Mouse (Mus musculus) embryonic facial prominence, embryonic 13.5 days (tissue): ENCODE measurements around the gene Gopc. TPM values are rescaled to one million over a fixed set of nuclear protein-coding genes. Genes with fewer than 3 reads are reported as not detected.
"Not testable (repeated sequence)": the region's sequence is repeated elsewhere in the genome, so short reads cannot be mapped to it uniquely, and the experiment has no call there.

Experiments used
- ATAC-seq: fragments of 200-750 bp; cut with Nextera tagmentation; 2 replicates; pipeline ENCODE4 v1.8.0; 2017; ENCODE audit warnings: low read depth; ENCODE audit not compliant: insufficient number of reproducible peaks, insufficient read depth, low FRiP score, low TSS enrichment
- H3K27ac ChIP-seq: fragments of 300-500 bp; sonication (generic); 2 replicates; pipeline ENCODE4 v1.5.1; 2015; ENCODE audit warnings: moderate library complexity, mild to moderate bottlenecking, inconsistent platforms
- H3K27me3 ChIP-seq: fragments of 300-500 bp; sonication (generic); 2 replicates; pipeline ENCODE4 v1.6.1; 2015; ENCODE audit warnings: mild to moderate bottlenecking, inconsistent platforms
- H3K36me3 ChIP-seq: fragments of 300-500 bp; sonication (generic); 2 replicates; pipeline ENCODE4 v1.6.1; 2015; ENCODE audit warnings: mild to moderate bottlenecking, inconsistent platforms
- H3K4me1 ChIP-seq: fragments of 300-500 bp; sonication (generic); 2 replicates; pipeline ENCODE4 v1.6.1; 2015; ENCODE audit warnings: inconsistent platforms
- H3K4me2 ChIP-seq: fragments of 300-500 bp; sonication (generic); 2 replicates; pipeline ENCODE4 v1.6.1; 2015; ENCODE audit warnings: moderate library complexity, mild to moderate bottlenecking, inconsistent platforms
- H3K4me3 ChIP-seq: fragments of 300-500 bp; sonication (generic); 2 replicates; pipeline ENCODE4 v1.5.1; 2015; ENCODE audit warnings: mild to moderate bottlenecking, inconsistent platforms
- H3K9ac ChIP-seq: fragments of 300-500 bp; sonication (generic); 2 replicates; pipeline ENCODE4 v1.6.1; 2015; ENCODE audit warnings: mild to moderate bottlenecking, inconsistent platforms
- H3K9me3 ChIP-seq: fragments of 300-500 bp; sonication (generic); 2 replicates; pipeline ENCODE4 v1.6.1; 2016; ENCODE audit warnings: inconsistent platforms
- WGBS: fragments of 180-500 bp; shearing (Covaris S2); methylation state at CpG from one replicate; pipeline ENCODE4 v1.1.7; 2015; ENCODE audit warnings: mixed read lengths; 5-methylcytosine and 5-hydroxymethylcytosine counted together
- polyA plus RNA-seq: library from polyadenylated mRNA; unstranded; fragments of >200 nt; fragmentation: Nextera tagmentation; extraction: Ambion mirVana; gene quantifications from 2 replicates; pipeline ENCODE4 v1.2.1, GENCODE M21; 2015

Gene Gopc
- polyA plus RNA-seq, 1 experiment from 2014 or later, result 19.3 TPM

DNA sequence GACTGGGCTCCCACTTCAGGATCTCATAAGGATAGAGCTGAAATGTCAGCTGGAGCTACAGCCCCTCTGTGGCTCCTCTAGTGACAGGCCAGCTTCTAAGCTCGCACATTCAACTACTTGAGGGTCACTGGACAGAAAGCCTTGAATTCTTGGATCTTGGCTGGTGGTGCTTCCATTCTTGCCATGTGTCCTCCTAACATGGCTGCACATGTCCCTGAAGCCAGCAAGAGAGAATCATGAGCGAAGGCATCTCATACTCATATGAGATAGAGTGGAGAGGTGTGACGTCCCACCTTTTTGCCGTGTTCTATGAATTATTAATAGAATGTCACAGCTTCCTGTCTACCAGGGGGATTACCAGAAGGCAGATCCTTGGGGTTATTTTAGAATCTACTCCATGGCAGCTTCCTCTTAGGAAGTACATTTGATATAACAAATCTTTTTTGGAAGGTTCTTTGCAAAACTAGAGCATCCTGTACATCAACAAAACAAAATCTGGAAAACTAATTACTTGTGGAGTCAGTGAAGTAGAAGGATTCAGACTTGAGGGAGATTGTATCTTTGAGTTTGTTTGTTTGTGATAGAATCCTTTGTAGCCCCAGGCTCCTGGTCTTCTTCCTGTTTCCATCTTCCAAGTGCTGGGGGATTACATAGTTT lies 87.9 kb downstream of the Gopc start:
- H3K4me3 ChIP-seq, result no peak overlapping the region
- H3K4me1 ChIP-seq, result no peaks in the 10 kb centered on the region
- no peak overlapping the region for H3K27ac ChIP-seq
- WGBS, result 88% methylated on average over 4 of the region's 4 CpGs
- H3K36me3 ChIP-seq, result no peaks in the 10 kb centered on the region
- H3K27me3 ChIP-seq, result no peaks in the 10 kb centered on the region
- no peak for ATAC-seq
- H3K9me3 ChIP-seq, result no peaks in the 10 kb centered on the region
- no peak overlapping the region for H3K4me2 ChIP-seq
- no peak overlapping the region for H3K9ac ChIP-seq

DNA sequence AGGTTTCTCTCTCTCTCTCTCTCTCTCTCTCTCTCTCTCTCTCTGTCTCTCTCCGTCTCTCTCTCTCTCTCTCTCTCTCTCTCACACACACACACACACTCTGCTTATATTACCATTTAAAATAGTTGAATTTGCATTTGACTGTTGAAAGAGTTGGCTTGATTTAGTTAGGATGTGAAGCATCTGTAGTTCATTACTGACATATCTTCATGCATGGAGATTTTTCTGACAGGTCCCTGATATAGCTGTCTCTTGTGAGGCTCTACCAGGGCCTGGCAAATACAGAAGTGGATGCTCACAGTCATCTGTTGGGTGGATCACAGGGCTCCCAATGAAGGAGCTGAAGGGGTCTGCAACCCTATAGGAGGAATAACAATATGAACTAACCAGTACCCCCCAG lies 89.5 kb downstream of the Gopc start:
- not testable (repeated sequence) for H3K27me3 ChIP-seq, H3K9me3 ChIP-seq, H3K36me3 ChIP-seq, H3K4me3 ChIP-seq, H3K4me2 ChIP-seq, H3K4me1 ChIP-seq, ATAC-seq, H3K9ac ChIP-seq, H3K27ac ChIP-seq
- WGBS, result 29% methylated on average over 1 of the region's 1 CpGs

DNA sequence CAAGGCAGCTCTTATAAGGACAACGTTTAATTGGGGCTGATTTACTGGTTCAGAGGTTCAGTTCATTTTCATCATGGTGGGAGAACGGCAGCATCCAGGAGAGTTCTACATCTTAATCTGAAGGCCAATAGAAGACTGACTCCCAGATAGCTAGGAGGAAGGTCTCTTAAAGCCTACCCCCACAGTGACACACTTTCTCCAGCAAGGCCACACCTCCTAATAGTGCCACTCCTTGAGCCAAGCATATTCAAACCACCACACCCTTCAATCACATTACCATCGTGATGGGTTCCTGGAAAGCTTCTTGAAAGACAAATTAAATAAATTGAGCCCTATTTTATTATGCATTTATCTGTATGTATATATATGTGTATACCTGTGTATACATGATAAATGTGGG lies 92.7 kb downstream of the Gopc start:
- no peaks in the 10 kb centered on the region for H3K9me3 ChIP-seq
- H3K36me3 ChIP-seq, result peaks cover 5% of the 10 kb centered on the region; the same call in 1 of the 2 replicates
- H3K9ac ChIP-seq, result no peak overlapping the region
- no peak overlapping the region for H3K27ac ChIP-seq
- no peaks in the 10 kb centered on the region for H3K27me3 ChIP-seq
- H3K4me2 ChIP-seq, result no peak overlapping the region
- H3K4me3 ChIP-seq, result no peak overlapping the region
- WGBS, result 87% methylated on average over 3 of the region's 3 CpGs
- ATAC-seq, result no peak
- no peaks in the 10 kb centered on the region for H3K4me1 ChIP-seq

DNA sequence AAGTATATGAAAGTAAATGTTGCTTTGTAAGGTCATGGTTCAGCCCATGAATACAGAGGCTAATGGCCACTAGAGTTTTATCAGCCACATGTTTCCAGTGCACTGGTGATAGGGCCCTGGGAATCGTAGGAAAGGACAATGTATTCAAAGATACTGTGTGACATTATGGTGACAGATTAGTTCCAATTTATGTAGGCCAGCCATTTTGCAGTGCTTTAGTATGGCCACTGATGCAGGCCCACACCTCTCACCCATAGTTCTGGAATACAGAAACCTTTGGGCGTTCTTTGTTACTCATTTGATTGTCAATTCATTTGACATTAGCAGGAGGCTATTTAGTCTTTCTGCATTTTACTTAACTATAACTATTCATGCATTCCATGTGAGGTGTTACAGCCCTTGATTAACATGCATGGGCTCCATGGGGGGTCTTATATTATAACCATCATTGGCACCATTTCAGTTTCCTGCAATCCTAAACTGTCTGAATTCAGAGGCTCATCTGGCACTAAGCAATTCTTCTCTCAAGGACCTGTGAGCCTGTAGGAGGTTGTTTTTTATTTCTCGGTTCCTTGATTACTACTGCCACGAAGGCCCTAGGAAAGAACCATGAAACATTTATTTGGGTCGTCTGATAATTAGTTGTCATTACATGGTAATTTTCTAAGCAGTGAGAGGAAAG lies 93.9 kb downstream of the Gopc start:
- peaks cover 5% of the 10 kb centered on the region; the same call in 1 of the 2 replicates for H3K36me3 ChIP-seq
- no peaks in the 10 kb centered on the region for H3K9me3 ChIP-seq
- no peak for ATAC-seq
- no peak overlapping the region for H3K4me3 ChIP-seq
- no peaks in the 10 kb centered on the region for H3K4me1 ChIP-seq
- H3K27me3 ChIP-seq, result no peaks in the 10 kb centered on the region
- H3K27ac ChIP-seq, result no peak overlapping the region
- no peak overlapping the region for H3K4me2 ChIP-seq
- no peak overlapping the region for H3K9ac ChIP-seq
- 76% methylated on average over 5 of the region's 5 CpGs for WGBS

Other genes starting within 250 kb of the Gopc start
- gene Ros1, start 186.9 kb downstream of the Gopc start, polyA plus RNA-seq, result not detected in 2 replicates
- 26.1 and 27.1 TPM in 2 replicates for gene Dcbld1, start 148.5 kb downstream of the Gopc start, polyA plus RNA-seq
- not detected in 2 replicates for gene Gm26741, start 23.4 kb downstream of the Gopc start, polyA plus RNA-seq
- gene Nepn, start 6.8 kb upstream of the Gopc start, polyA plus RNA-seq, result not detected in 2 replicates
- gene Nus1, start 35.4 kb upstream of the Gopc start, polyA plus RNA-seq, result 14.9 and 18.0 TPM in 2 replicates